Mouse (Mus musculus) stomach, embryonic 16.5 days (tissue): ENCODE data around the gene Agmo. TPM values are rescaled to one million over a fixed set of nuclear protein-coding genes. Genes with fewer than 3 reads are reported as not detected.

Experiments used
- polyA plus RNA-seq: library from polyadenylated mRNA; unstranded; fragments of >200 nt; fragmentation: Nextera tagmentation; extraction: Ambion mirVana; gene quantifications from 2 replicates; pipeline ENCODE4 v1.2.1, GENCODE M21; 2015

Gene Agmo
- polyA plus RNA-seq, 1 experiment from 2014 or later = 3.2 TPM

Other genes starting within 250 kb of the Agmo start
- gene Meox2, start 133.1 kb upstream of the Agmo start, polyA plus RNA-seq = 6.1 and 6.7 TPM in 2 replicates